Mouse (Mus musculus): ENCODE measurements at regions not wholly inside any gene's neighbourhood (a gene's known extent, or its start where the extent isn't known, plus 50 kb on each side); places are given as distances from the start of the nearest gene placed in this dataset.
A peak's percentile ranks its signal among the peaks of the same experiment; 100 is the strongest.

GRCm38 (mm10) chrX:129158794-129159411 is 590.6 kb upstream of the Diaph2 start:
- no peak overlapping the region for H3K4me3 ChIP-seq (ENCODE audit: low read depth, low read length)
- H3K36me3 ChIP-seq (replicated peaks; ENCODE audit: control insufficient read depth, insufficient read depth, low read depth, low read length): no peaks in the 10 kb centered on the region

More at GRCm38 (mm10) chrX:129158794-129159411, 590.6 kb upstream of the Diaph2 start:
- Histone ChIP-seq H3K27me3 (ENCODE audit: control insufficient read depth, insufficient read depth, low read length) (no peaks in the 10 kb centered on the region), H3K4me1 (ENCODE audit: control insufficient read depth, insufficient read depth, low read length) (no peaks in the 10 kb centered on the region), H3K9me3 (replicated peaks; ENCODE audit: control insufficient read depth, low read length) (no peaks in the 10 kb centered on the region), H3K27ac (replicated peaks; ENCODE audit: low read depth, low read length) (no peak overlapping the region), H3K4me2 (ENCODE audit: low read depth, low read length) (no peak overlapping the region), H3K9ac (replicated peaks; ENCODE audit: low read length) (no peak overlapping the region)
- WGBS: 61% methylated on average over 2 of the region's 2 CpGs
- no peak for ATAC-seq (replicated peaks; ENCODE audit: insufficient number of reproducible peaks, low FRiP score, low TSS enrichment, low read depth)
- DNase-seq (ENCODE audit: low spot score): peak; percentile 37

Measured in embryonic facial prominence, embryonic 11.5 days (tissue).